Mouse (Mus musculus) forelimb bud, embryonic 11.5 days (tissue): ENCODE measurements at regions not wholly inside any gene's neighbourhood (a gene's known extent, or its start where the extent isn't known, plus 50 kb on each side); places are given as distances from the start of the nearest gene placed in this dataset.
"Not testable (repeated sequence)": the region's sequence is repeated elsewhere in the genome, so short reads cannot be mapped to it uniquely, and the experiment has no call there.

Experiments used
- DNase-seq: peaks from one replicate; pipeline ENCODE4 v3.0.0-alpha.2; 2012; ENCODE audit warnings: low read depth, low spot score

- peak; percentile 79 for DNase-seq
These were observed 1337.9 kb downstream of the Efnb2 start for GRCm38 (mm10) chr8:7323067-7323675.

- DNase-seq: no peak
These were observed 1338.5 kb downstream of the Efnb2 start for GRCm38 (mm10) chr8:7322376-7323066.

DNA sequence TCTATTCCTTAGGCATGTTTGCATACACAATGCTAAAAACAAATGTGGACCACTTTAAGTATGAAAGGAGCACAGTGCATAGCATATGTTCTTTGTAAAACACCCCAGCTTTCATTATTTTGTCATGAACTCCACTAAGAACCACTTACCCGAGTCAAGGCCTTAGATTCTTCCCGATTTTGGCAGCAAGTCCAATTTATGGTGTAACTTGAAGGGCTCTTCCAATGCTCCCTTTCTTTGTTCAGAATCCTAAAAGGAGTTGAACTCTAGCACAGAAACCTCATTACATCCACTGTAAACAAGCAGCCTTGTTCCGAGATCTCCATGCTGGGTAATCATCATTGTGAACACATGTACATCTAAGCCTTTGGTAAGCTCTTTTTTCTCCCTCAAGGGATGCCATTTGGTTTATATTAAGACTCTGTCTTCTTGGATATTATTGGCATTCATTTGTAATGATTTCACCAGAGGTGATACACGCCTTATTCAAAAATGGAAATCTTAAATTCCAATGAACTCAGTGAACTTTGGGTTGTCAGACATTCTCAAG is 1344.2 kb downstream of the Efnb2 start:
- DNase-seq: peak; percentile 34

DNA sequence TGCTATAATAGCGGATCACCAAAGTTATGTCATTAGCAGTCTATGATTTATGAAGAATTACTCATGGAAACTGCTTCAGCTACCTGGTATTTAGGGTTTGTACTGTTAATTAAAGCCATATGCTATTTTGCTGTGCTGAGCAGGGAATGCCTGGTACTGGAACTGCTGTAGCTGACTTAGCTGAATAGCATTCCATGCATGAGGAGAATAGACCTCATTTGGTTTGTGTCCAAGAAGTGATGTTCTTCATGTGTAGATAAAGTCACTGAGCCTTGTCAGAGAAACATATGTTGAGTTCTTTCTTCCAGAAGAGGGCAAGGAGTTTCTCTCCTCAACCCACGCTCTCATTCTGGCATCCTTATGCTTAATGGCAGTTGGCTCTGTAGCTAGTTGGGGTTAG is 1351.8 kb downstream of the Efnb2 start:
- DNase-seq: peak; percentile 52

GRCm38 (mm10) chr8:7289361-7289760 is 1371.7 kb downstream of the Efnb2 start:
- peak; percentile 70 for DNase-seq

DNA sequence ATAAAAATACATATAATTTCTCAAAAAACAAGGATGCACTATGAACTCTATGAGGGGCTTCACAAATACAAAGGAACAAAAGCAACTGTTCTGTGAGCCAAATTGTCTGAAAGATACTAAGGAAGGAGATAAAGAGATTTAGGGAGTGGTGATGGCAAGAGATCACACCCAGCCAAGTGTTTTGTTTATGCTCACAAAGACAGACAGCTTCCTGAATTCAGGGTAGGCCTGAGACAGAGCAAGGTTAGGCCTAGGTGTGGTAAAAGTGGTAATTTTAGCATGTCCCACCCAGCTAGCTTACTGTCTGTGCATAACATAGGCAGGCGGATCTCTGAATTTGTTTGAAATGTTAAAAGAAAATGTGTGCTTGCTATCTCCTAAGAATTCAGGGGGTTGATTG is 1374.5 kb downstream of the Efnb2 start:
- no peak for DNase-seq

- no peak for DNase-seq
These were observed 1393.6 kb downstream of the Efnb2 start for GRCm38 (mm10) chr8:7267406-7267805.

- DNase-seq: not testable (repeated sequence)
These were observed 1406.7 kb downstream of the Efnb2 start for GRCm38 (mm10) chr8:7254336-7254735.

DNA sequence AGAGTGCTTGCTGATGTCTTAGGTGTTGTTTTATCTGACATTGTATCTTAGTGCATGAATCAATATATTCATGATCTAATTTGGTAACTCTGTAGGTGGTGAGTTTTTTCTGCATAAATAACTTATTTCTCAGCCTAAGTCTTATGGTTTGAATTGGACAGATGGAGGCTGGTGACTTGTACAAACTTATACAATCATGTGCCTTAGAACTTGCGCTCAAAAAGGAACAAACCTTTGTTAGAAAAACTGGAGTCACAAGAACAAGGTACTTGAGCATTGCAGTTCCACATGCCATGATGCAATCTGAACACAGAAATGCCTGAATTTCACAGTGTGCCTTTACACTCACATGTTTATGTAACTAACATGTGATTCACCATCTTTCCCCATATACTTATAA is 1420.7 kb downstream of the Efnb2 start:
- no peak for DNase-seq

GRCm38 (mm10) chr8:7234006-7234405 is 1427.0 kb downstream of the Efnb2 start:
- no peak for DNase-seq

DNA sequence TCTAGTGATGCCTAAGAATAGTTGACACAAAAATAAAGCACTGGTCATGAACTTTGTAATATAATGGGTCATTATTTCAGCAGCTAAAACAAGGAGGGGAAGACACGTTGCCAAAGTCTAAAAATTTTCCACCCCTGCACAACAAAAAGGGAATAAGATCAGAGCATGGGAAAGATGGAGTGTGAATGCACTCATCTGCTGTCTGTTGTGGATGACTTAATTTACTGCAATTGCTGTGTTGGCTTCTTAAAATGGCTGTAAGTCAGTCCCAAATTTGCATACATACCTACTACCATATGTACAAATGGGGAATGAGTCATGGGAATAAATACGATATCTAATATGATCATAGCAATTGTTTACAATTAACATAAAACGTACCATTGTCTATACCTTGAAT is 1441.7 kb downstream of the Efnb2 start:
- DNase-seq: no peak

DNA sequence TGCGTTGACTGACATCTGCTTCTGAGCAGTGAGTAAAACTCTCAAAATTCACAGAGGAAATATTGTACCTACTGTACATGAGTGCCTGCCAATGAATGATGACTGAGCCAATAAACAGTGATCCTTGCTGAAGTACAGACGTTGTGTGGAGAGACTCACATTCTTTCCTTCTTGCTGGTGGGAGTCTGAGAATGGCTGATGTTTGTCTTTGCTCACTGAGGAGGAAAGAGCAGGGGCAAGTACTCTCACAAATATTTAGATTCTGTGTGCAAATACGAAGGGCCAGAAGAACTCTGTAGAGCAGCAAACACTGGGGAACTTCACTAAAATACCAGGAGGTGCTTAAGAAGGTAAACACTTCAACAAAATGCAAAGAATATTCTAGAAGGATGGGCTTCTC is 1453.9 kb downstream of the Efnb2 start:
- DNase-seq: no peak

- no peak for DNase-seq
These were observed 1454.4 kb downstream of the Efnb2 start for GRCm38 (mm10) chr8:7206596-7206995.

DNA sequence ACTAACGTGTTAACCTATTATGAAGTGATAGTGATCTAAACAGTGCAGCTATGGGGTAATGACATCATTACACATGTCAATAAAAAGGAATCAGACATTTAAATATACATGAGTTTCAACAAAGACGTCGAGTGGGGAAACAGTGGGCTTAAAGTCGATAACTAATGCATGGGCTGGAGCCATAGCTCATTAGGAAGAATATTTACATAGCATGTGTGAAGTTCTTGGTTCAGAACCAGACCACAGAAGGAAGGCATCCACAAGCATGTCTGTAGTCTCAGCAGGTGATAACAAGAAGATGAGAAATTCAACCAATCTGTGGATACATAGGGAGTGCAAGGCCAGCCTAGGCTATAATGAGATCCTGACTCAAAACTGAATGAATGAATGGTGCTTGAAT is 1456.0 kb downstream of the Efnb2 start:
- DNase-seq: no peak

DNA sequence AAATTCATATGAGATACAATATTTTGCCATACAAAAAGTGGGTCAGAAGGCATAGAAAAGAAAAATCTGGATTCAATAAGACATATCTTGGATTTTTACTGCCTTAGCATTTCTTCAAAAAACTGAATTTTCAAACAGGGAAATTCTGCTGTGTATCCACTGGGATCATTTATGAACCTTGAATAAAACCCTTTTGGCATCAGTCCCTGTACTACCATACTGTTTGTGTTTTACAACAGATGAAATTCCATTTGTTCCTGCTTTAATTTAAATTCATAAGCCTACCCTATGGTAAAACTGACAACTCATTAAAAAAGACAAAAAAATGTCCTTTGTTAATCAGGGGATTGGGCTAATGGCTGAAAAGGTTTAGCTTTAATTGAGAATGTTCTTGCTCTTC is 1470.3 kb downstream of the Efnb2 start:
- no peak for DNase-seq

GRCm38 (mm10) chr8:7163361-7163760 is 1497.7 kb downstream of the Efnb2 start:
- no peak for DNase-seq

DNA sequence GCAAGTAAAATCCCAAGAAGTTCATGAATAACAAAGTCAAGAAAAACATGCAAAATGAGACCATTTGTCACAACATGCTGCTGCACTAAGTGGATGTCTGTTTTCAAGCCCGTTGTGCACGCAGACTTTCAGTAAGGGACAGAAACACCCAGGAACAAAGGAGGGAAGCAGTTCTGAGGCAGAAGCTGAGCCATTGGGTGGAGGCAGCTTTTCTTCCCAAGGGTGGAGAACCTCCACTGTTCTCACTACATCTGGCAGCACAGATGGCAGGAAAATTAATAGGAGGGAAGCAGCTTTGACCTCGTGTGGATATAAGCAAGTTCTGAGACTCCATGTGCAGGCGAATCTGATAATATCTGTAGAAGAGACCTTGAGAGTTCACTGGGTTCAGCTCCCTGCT is 1529.3 kb downstream of the Efnb2 start:
- peak; percentile 0 for DNase-seq

- no peak for DNase-seq
These were observed 1552.2 kb downstream of the Efnb2 start for GRCm38 (mm10) chr8:7108849-7109248.

GRCm38 (mm10) chr8:7097577-7097976 is 1563.5 kb downstream of the Efnb2 start:
- peak; percentile 69 for DNase-seq

DNA sequence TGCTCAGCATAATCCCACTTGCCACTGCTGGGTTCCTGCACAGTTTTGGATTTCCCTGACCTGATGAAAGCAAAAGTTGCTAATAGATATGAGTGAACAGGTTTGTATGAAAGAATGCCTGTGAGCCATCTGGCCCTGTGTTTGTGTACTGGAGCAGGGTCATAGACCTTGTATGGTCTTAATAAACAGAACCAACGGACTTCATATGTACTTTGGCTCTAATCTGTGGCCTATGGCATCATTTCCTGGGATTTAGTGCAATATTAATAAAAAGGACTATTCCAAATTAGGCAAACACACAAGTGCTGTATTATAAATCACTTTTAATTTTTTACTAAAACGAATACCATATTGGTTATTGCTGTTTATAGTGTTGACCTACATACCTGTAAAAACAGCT is 1568.2 kb downstream of the Efnb2 start:
- DNase-seq: no peak

DNA sequence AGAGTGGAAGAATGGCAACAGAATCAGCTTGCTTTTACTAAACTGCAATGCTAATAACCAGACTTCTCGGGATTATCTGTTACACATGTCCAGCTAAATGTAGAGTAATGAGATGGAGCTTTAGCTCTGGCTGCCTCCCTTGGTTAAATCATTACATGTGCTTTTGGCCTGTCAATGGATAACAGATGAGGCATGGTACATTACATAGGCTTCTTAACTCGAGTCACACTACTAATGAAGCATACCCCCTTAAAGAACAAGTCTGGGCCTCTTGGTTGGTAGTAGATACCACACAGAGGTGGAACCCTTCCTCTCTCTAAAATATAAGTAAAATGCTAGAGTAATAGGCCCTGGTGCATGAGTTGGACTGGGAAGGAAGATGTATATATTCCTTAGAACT is 1572.9 kb downstream of the Efnb2 start:
- no peak for DNase-seq

DNA sequence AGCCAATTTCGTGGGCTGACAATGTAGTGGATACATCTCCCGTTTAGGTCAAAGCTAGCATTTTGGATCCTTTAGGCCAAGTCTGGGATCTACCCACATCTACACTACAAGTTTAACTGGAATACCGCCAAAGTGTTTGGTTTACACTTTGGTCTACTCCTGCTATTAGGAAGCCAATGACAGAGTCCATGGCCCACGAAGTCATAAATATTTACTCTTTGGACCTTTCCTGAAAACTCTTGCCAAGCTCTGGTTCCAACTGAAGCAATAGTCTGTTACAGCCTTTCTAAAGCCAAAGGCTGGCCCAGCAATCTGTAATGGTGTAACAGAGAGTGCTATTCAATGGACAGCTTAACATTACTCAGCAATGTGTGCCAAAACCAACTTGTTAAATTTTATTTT is 1600.8 kb downstream of the Efnb2 start:
- DNase-seq: no peak

GRCm38 (mm10) chr8:7026247-7026844 is 1634.7 kb downstream of the Efnb2 start:
- DNase-seq: no peak
